Mouse (Mus musculus) neural tube, embryonic 12.5 days (tissue): ENCODE data around the gene Tfap4. TPM values are rescaled to one million over a fixed set of nuclear protein-coding genes. Genes with fewer than 3 reads are reported as not detected.
A peak's percentile ranks its signal among the peaks of the same experiment; 100 is the strongest.

Experiments used
- ATAC-seq: fragments of 200-750 bp; cut with Nextera tagmentation; 2 replicates; pipeline ENCODE4 v1.8.0; 2017; ENCODE audit warnings: low read depth, mild to moderate bottlenecking, moderate TSS enrichment, moderate library complexity; ENCODE audit not compliant: low FRiP score
- H3K27ac ChIP-seq: fragments of 300-500 bp; sonication (generic); 2 replicates; pipeline ENCODE4 v1.5.1; 2016
- H3K27me3 ChIP-seq: fragments of 300-500 bp; sonication (generic); replicated peaks from 2 replicates; pipeline ENCODE4 v1.6.1; 2016; ENCODE audit warnings: mild to moderate bottlenecking
- H3K36me3 ChIP-seq: fragments of 300-500 bp; sonication (generic); 2 replicates; pipeline ENCODE4 v1.6.1; 2016; ENCODE audit warnings: mild to moderate bottlenecking
- H3K4me1 ChIP-seq: fragments of 300-500 bp; sonication (generic); 2 replicates; pipeline ENCODE4 v1.6.1; 2016
- H3K4me2 ChIP-seq: fragments of 300-500 bp; sonication (generic); replicated peaks from 2 replicates; pipeline ENCODE4 v1.6.1; 2016; ENCODE audit warnings: mild to moderate bottlenecking
- H3K4me3 ChIP-seq: fragments of 300-500 bp; sonication (generic); 2 replicates; pipeline ENCODE4 v1.5.1; 2016
- H3K9ac ChIP-seq: fragments of 300-500 bp; sonication (generic); 2 replicates; pipeline ENCODE4 v1.6.1; 2016; ENCODE audit warnings: mild to moderate bottlenecking
- H3K9me3 ChIP-seq: fragments of 300-500 bp; sonication (generic); 2 replicates; pipeline ENCODE4 v1.6.1; 2016; ENCODE audit warnings: mild to moderate bottlenecking
- WGBS: fragments of 180-500 bp; shearing (Covaris S2); methylation state at CpG from one replicate; pipeline ENCODE4 v1.1.7; 2016; 5-methylcytosine and 5-hydroxymethylcytosine counted together
- polyA plus RNA-seq: library from polyadenylated mRNA; unstranded; fragments of >200 nt; fragmentation: Nextera tagmentation; extraction: Ambion mirVana; gene quantifications from 2 replicates; pipeline ENCODE4 v1.2.1, GENCODE M21; 2016

Tfap4 gene
- polyA plus RNA-seq = 13.5 and 14.2 TPM in 2 replicates

- Histone ChIP-seq H3K9ac (peak within 1 kb of the TSS; percentile 79), H3K27ac (peak within 1 kb of the TSS; percentile 77), H3K4me2 (peak within 1 kb of the TSS; percentile 87), H3K27me3 (no peaks in the 10 kb centered on the region), H3K36me3 (no peaks in the 10 kb centered on the region; the same call in 1 of the 2 replicates), H3K4me1 (peaks cover 22% of the 10 kb centered on the region), H3K4me3 (peak within 1 kb of the TSS; percentile 74), H3K9me3 (no peaks in the 10 kb centered on the region)
- 1% methylated on average over 16 of the region's 17 CpGs for WGBS
- ATAC-seq = peak; percentile 14
Observed at GRCm38 (mm10) chr16:4559715-4560144, at the start of gene Tfap4. TSS of gene Tfap4 (minus strand) at chr16:4559854.

GRCm38 (mm10) chr16:4608532-4609059 lies 48.9 kb upstream of the Tfap4 start:
- Histone ChIP-seq H3K27me3 (no peaks in the 10 kb centered on the region), H3K9ac (no peak overlapping the region), H3K36me3 (peaks cover 46% of the 10 kb centered on the region), H3K4me3 (no peak overlapping the region), H3K4me2 (no peak overlapping the region), H3K9me3 (no peaks in the 10 kb centered on the region), H3K4me1 (peaks cover 40% of the 10 kb centered on the region), H3K27ac (no peak overlapping the region)
- no peak for ATAC-seq
- 84% methylated on average over 19 of the region's 19 CpGs for WGBS

- H3K4me1 ChIP-seq = peaks cover 46% of the 10 kb centered on the region
- H3K27me3 ChIP-seq = no peaks in the 10 kb centered on the region
- H3K27ac ChIP-seq = no peak overlapping the region
- WGBS = 53% methylated on average over 9 of the region's 9 CpGs
- no peak overlapping the region for H3K9ac ChIP-seq
- peaks cover 40% of the 10 kb centered on the region for H3K36me3 ChIP-seq
- ATAC-seq = peak; percentile 18; the same call in 1 of the 2 replicates
- H3K4me3 ChIP-seq = no peak overlapping the region
- no peaks in the 10 kb centered on the region for H3K9me3 ChIP-seq
- H3K4me2 ChIP-seq = no peak overlapping the region
Observed at GRCm38 (mm10) chr16:4607818-4608531, 48.3 kb upstream of the Tfap4 start.

DNA sequence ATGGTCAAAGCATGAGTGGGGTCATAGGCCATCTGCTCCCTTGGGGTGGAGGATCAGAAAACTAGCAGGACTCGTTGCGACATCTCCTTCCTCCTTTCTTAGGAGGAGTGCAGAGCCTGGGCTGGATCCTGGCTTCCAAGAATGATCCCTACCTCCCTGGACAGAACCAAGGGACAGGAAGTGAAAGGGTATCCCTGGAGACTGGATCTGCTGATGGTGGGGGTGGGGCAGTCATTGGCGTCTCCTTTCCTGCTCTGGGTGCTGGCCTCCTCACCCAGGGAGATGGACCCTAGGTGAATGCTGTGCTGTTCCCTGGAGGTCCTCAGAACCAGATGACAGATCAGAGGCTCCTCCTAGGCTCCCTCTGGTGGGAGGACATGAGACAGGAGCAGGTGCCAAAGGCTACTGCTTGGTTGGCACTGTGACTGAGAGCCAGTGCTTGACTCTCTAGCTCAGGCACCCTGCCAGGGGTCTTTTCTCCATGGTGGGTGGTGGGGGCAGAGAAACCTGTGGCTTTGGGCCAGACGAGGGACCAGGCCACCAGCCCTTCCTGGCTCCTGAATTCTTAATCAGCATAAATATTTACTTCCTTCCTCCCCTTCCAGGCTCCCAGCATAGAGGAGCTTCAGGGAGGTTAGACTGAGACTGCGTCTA lies 46.9 kb upstream of the Tfap4 start:
- Histone ChIP-seq H3K9ac (no peak overlapping the region), H3K27me3 (no peaks in the 10 kb centered on the region), H3K9me3 (no peaks in the 10 kb centered on the region), H3K4me1 (peaks cover 59% of the 10 kb centered on the region), H3K27ac (no peak overlapping the region), H3K36me3 (peaks cover 29% of the 10 kb centered on the region), H3K4me2 (0 out of 2 replicates have a peak overlapping the region, but pooled peaks have one; percentile 2), H3K4me3 (no peak overlapping the region)
- ATAC-seq = no peak
- WGBS = 41% methylated on average over 5 of the region's 5 CpGs

DNA sequence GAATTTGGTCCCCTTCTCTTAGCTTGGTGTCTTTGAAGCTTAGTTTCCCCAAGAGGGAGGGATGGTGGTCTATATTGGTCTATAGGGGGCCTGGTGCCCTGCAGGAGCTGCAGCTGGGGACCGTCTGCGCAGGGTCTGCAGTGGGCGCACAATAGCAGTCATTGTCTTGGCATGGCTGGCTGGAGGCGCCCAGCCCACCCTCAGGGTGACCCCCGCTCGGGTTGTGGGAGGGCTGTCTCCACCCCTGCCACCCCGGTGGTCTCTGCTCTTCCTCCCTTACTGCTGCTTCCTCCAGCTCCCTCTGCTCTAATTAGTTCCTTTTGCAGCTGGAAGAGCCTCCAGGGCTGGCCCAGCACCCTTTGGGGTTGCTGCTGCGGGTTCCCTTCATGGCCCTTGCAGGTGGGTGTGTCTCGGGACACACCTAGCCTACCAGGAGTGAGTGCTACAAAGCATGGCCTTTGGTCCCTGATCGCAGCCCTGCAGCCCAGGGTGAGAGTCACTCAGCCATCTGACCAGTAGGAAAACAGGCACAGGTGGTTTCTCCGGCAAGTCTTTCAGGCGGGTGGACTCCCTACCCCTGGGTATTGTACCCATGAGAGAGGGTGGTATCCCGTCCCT lies 46.0 kb upstream of the Tfap4 start:
- no peak overlapping the region for H3K4me3 ChIP-seq
- no peaks in the 10 kb centered on the region for H3K27me3 ChIP-seq
- H3K27ac ChIP-seq = no peak overlapping the region
- peaks cover 68% of the 10 kb centered on the region for H3K4me1 ChIP-seq
- no peaks in the 10 kb centered on the region for H3K9me3 ChIP-seq
- no peak overlapping the region for H3K9ac ChIP-seq
- H3K4me2 ChIP-seq = peak overlapping the region; percentile 35
- ATAC-seq = peak; percentile 34
- H3K36me3 ChIP-seq = peaks cover 21% of the 10 kb centered on the region
- WGBS = 40% methylated on average over 13 of the region's 13 CpGs

DNA sequence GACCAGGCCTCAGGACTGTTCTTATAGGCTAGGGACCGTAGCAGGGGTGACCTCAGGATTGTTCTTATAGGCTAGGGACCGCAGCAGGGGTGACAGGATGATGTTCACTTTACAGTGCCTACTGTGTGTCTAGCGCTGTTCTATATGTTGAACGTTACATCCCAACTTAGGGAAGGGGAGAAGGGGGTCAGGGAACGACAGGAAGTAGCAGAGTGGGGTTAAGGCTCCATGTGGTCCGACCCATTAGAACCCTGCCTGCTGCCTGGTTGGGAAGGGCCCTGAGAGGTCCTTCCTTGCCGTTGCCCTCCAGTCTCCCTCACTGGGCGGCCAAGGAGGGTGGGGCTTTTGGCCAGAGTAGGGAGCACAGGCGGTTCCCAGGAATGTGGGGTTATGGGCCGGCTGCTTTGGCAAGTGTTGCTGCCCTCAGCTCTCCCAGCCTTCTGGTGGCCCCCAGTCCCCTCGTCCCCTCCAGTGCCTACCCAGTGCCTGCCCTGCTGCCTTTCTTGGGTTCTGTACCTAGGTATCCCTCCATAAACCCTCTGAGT lies 44.7 kb upstream of the Tfap4 start:
- no peaks in the 10 kb centered on the region for H3K27me3 ChIP-seq
- 72% methylated on average over 11 of the region's 11 CpGs for WGBS
- ATAC-seq = no peak
- H3K27ac ChIP-seq = no peak overlapping the region
- no peaks in the 10 kb centered on the region for H3K9me3 ChIP-seq
- no peak overlapping the region for H3K4me2 ChIP-seq
- no peak overlapping the region for H3K9ac ChIP-seq
- H3K36me3 ChIP-seq = peaks cover 9% of the 10 kb centered on the region
- H3K4me1 ChIP-seq = peaks cover 80% of the 10 kb centered on the region
- H3K4me3 ChIP-seq = no peak overlapping the region

DNA sequence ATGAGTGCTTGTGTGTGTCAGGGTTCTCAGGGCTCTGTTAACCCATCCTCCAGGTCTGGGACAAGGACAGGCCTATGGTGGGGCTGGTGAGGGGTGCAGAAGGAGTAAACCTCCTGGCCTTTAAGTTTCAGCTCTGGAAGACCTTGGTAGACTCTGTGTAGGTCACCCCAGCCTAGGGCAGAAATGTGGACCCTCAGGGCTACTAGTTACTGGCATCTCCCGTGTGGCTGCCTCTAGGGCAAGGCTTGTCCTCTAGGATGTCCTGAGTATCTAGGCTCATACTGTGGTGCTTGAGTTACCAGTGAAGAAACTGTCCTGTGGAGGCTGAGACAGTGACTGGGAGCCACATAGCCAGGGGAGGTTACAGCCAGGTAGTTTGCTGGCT lies 43.8 kb upstream of the Tfap4 start:
- peaks cover 89% of the 10 kb centered on the region for H3K4me1 ChIP-seq
- no peak for ATAC-seq
- 0 out of 2 replicates have a peak, but pooled peaks cover under 1% of the 10 kb centered on the region for H3K36me3 ChIP-seq
- H3K9me3 ChIP-seq = no peaks in the 10 kb centered on the region
- no peak overlapping the region for H3K9ac ChIP-seq
- no peaks in the 10 kb centered on the region for H3K27me3 ChIP-seq
- peak overlapping the region; percentile 34 for H3K4me2 ChIP-seq
- no peak overlapping the region for H3K4me3 ChIP-seq
- H3K27ac ChIP-seq = no peak overlapping the region
- 65% methylated on average over 1 of the region's 1 CpGs for WGBS

DNA sequence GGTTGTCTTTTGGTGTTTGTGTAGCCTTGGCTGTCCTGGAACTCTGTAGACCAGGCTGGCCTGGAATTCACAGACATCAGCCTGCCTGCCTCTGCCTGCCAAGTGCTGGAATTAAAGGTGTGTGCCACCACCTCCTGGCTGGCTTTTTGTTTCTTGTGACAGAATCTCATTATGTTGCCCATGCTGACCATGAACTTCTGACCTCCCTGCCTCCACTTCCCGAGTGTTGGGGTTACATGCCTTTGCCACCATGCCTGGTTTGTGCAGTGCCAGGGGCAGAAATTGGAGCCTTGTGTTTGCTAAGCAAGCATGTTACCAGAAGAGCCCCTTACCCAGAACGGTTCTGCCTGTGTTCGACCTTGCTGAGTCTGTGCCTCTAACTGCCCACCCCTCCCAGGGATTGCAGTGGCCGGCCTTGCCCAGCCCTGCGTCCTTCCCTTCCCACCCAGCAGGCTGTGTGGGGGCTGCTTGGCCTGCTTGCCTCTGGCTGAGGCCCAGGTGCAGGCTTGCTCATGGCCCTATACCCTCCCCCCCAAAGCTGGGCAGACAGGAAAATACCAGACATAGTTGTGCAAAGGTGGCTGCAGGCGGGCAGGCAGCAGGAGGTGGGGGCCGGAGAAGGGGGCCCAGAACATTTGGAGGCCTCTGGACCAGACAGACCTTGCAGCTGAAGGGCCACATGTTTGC lies 43.3 kb upstream of the Tfap4 start:
- ATAC-seq = no peak
- no peak overlapping the region for H3K4me3 ChIP-seq
- H3K27ac ChIP-seq = peak overlapping the region; percentile 20; the same call in 1 of the 2 replicates
- H3K36me3 ChIP-seq = no peaks in the 10 kb centered on the region
- no peaks in the 10 kb centered on the region for H3K27me3 ChIP-seq
- H3K4me1 ChIP-seq = peaks cover 95% of the 10 kb centered on the region
- peak overlapping the region; percentile 34 for H3K4me2 ChIP-seq
- 31% methylated on average over 7 of the region's 7 CpGs for WGBS
- no peaks in the 10 kb centered on the region for H3K9me3 ChIP-seq
- peak overlapping the region; percentile 44 for H3K9ac ChIP-seq

- no peak for ATAC-seq
- no peak overlapping the region for H3K4me3 ChIP-seq
- peak overlapping the region; percentile 44; the same call in 1 of the 2 replicates for H3K9ac ChIP-seq
- 6% methylated on average over 3 of the region's 3 CpGs for WGBS
- H3K27me3 ChIP-seq = no peaks in the 10 kb centered on the region
- H3K4me1 ChIP-seq = peaks cover 97% of the 10 kb centered on the region
- peak overlapping the region; percentile 34 for H3K4me2 ChIP-seq
- H3K27ac ChIP-seq = peak overlapping the region; percentile 37; the same call in 1 of the 2 replicates
- no peaks in the 10 kb centered on the region for H3K36me3 ChIP-seq
- H3K9me3 ChIP-seq = no peaks in the 10 kb centered on the region
Observed at GRCm38 (mm10) chr16:4602189-4602588, 42.5 kb upstream of the Tfap4 start.

GRCm38 (mm10) chr16:4600701-4601310 lies 41.2 kb upstream of the Tfap4 start:
- WGBS = 75% methylated on average over 9 of the region's 9 CpGs
- no peaks in the 10 kb centered on the region for H3K27me3 ChIP-seq
- no peak overlapping the region for H3K4me2 ChIP-seq
- H3K9ac ChIP-seq = no peak overlapping the region
- no peaks in the 10 kb centered on the region for H3K36me3 ChIP-seq
- no peak overlapping the region for H3K4me3 ChIP-seq
- H3K4me1 ChIP-seq = peaks cover 98% of the 10 kb centered on the region
- H3K9me3 ChIP-seq = no peaks in the 10 kb centered on the region
- ATAC-seq = no peak
- no peak overlapping the region for H3K27ac ChIP-seq

DNA sequence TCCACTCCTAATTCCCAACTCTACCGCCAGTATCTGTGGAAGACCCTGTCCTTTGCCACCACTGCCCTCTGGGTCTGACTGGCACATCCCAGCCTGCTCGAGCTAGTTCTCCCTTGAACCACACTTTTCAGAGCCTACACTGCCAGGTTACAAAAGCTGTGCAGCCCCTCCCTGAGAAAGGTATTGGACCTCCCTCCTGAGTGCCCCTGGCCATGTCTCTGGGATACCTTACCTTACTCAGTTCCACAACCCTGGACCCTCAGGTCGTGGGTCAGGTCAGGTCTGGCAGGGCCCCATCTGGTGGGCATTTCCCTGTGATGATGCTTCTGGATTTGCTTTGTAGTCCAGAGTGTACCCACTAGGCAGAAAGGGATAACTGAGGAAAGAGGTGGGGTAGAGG lies 40.0 kb upstream of the Tfap4 start:
- ATAC-seq = no peak
- Histone ChIP-seq H3K9ac (no peak overlapping the region), H3K4me2 (peak overlapping the region; percentile 98; the same call in 1 of the 2 replicates), H3K27ac (0 out of 2 replicates have a peak overlapping the region, but pooled peaks have one; percentile 12), H3K4me3 (no peak overlapping the region), H3K9me3 (no peaks in the 10 kb centered on the region), H3K27me3 (no peaks in the 10 kb centered on the region), H3K4me1 (peaks cover 92% of the 10 kb centered on the region), H3K36me3 (no peaks in the 10 kb centered on the region)
- WGBS = 91% methylated on average over 3 of the region's 3 CpGs
